Mouse (Mus musculus): ENCODE measurements around the gene Tex48.

Tex48 gene

DNA sequence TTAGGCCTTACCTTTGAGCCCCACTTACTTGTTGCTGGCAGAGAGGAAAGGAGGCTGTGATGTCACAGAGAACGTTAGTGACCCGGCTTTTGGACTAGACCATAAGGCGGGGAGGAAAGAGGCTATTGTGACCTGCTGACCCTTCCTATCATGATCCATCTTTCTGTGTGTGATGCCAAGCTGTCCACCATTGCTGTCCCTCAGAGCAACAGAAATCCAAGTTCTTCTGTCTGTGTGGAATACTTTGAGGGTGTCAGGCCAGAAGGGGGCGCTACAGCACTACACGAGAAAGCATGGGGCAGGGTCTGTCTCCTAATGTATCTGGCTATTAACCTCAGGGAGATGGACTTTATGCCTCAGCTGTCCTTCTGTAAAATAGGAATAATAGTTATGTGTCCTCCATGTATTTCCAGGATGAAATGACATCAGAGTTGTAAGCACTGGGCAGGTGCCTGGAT, at the start of gene Tex48:
Gene Tex48, minus strand, starts transcription at position 51 of the 458 bp plus-strand sequence.
- no peak for ATAC-seq (ENCODE audit: insufficient number of reproducible peaks, low FRiP score, low TSS enrichment)

DNA sequence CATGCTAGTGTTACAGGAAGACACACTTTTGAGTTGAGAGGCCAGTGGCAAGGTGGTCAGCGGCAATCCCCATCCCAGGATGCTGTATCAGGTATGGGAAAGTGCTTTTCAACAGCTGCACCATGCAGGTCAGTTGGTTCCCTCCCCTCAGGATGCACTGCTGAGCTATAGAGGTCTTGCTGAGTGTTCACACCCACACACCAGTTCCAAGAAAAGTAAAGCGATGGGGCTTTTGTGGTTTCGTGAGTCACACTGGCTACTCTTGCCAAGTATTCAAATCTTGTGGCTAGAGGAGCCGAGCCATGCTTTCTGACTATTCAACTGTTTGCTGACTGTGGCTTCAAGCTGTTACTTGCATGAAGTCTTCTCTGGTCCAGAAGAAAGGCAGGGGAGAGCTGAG, 46.0 kb upstream of the Tex48 start:
- no peak for ATAC-seq (ENCODE audit: insufficient number of reproducible peaks, low FRiP score, low TSS enrichment)

GRCm38 (mm10) chr4:63665738-63666137, 43.5 kb upstream of the Tex48 start:
- no peak for ATAC-seq (ENCODE audit: insufficient number of reproducible peaks, low FRiP score, low TSS enrichment)

- no peak for ATAC-seq (ENCODE audit: insufficient number of reproducible peaks, low FRiP score, low TSS enrichment)
Observed at GRCm38 (mm10) chr4:63663279-63663678, 41.1 kb upstream of the Tex48 start, which contains the start of gene Gm11214. Gene Gm11214 (minus strand): TSS chr4:63663379.

GRCm38 (mm10) chr4:63661857-63662256, 39.6 kb upstream of the Tex48 start:
- no peak for ATAC-seq (ENCODE audit: insufficient number of reproducible peaks, low FRiP score, low TSS enrichment)

DNA sequence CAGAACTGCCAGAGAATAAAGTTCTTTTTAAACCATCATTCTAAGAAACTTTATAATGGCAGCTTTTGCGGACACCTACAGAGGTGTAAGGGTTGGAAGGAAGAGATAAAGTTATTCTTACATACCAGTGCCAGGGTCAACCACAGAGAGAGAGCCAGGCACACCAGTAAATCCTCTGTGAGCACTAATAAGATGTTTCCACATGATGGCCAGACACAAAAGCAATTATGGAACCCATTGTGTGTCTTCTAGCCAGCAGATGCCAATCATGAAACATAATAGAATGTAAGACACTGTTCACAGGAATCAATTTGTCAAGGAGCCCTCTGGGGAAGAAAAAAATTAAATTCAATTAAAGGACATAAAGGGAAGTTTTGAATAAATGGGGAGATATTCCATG, 39.2 kb upstream of the Tex48 start:
- no peak for ATAC-seq (ENCODE audit: insufficient number of reproducible peaks, low FRiP score, low TSS enrichment)

DNA sequence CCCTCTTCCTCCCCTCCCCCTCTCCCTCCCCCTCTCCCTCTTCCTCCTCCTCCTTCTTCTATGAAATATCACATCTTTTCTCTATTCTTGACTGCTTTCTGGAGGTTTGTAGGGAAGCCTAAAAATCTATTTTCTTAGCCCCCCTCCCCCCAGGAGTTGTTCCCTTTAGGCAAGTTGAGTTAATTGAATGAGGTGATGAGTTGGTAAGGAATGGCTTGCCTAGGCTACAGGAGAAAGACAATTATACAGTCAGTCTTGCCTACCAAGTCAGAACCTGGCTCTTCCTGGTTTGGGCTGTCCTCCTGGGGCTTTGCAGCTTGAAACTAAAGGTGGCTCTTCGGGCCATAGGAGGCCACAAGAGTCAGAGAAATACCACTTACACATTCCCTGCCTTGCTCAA, 37.5 kb upstream of the Tex48 start:
- no peak for ATAC-seq (ENCODE audit: insufficient number of reproducible peaks, low FRiP score, low TSS enrichment)

- ATAC-seq (ENCODE audit: insufficient number of reproducible peaks, low FRiP score, low TSS enrichment), result no peak
Observed at GRCm38 (mm10) chr4:63659086-63659485, 36.9 kb upstream of the Tex48 start.

GRCm38 (mm10) chr4:63654381-63654780, 32.2 kb upstream of the Tex48 start:
- ATAC-seq (ENCODE audit: insufficient number of reproducible peaks, low FRiP score, low TSS enrichment), result no peak

DNA sequence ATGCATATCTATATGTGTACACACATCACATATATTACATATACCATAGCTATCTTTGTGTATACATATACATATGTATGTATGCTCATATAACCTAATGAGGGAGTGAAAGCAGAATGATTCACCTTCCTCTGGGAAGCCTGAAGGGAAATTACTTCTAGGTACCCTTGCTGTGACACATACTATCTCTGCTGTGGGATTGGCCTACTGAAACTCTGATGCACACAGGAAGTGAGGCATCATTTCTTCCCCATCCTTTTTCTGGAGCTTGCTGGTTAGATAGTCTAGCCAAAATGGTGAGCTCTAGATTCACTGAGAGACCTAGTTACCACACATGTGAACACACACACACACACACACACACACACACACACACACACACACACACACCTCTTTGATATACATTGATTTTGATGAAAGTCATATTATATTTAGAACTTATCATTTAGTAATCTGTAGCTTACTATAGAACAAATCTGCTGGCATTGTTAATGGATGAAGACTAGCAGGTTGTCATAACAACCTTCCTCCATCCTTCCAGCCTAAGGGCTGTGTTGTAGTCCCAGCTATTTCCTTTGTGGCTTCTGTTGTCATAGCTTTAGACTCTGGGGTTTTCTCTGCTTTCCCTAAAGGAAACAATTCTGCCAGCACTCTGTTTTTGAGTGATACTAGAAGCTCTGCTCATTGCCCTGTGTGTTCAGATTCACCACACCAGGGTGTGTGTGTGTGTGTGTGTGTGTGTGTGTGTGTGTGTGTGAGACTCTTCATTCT, 21.9 kb upstream of the Tex48 start:
- ATAC-seq (ENCODE audit: insufficient number of reproducible peaks, low FRiP score, low TSS enrichment), result no peak

DNA sequence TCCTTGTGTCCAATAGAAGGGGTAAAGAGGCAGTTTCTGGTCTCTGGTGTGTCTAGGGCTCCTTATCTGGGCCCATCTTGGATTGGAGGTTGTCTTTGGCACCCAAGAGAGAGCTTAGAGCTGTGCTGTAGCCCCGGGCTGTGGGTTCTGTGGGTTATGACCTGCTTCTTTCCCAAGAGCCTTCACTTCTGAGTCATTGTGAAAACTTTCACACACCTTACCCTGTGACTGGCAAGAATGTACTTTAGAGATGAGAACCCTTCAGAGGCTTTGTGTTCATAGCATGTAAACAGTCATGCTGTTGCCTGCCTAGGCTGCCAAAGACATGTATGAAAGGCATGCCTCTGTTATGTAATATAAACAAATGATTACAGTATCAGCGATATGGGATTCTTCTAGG, 17.6 kb upstream of the Tex48 start:
- ATAC-seq (ENCODE audit: insufficient number of reproducible peaks, low FRiP score, low TSS enrichment), result no peak

GRCm38 (mm10) chr4:63638603-63639002, 16.4 kb upstream of the Tex48 start:
- ATAC-seq (ENCODE audit: insufficient number of reproducible peaks, low FRiP score, low TSS enrichment), result no peak

GRCm38 (mm10) chr4:63633181-63633580, 11.0 kb upstream of the Tex48 start:
- ATAC-seq (ENCODE audit: insufficient number of reproducible peaks, low FRiP score, low TSS enrichment), result no peak

GRCm38 (mm10) chr4:63627111-63627510, 4.9 kb upstream of the Tex48 start:
- no peak for ATAC-seq (ENCODE audit: insufficient number of reproducible peaks, low FRiP score, low TSS enrichment)

DNA sequence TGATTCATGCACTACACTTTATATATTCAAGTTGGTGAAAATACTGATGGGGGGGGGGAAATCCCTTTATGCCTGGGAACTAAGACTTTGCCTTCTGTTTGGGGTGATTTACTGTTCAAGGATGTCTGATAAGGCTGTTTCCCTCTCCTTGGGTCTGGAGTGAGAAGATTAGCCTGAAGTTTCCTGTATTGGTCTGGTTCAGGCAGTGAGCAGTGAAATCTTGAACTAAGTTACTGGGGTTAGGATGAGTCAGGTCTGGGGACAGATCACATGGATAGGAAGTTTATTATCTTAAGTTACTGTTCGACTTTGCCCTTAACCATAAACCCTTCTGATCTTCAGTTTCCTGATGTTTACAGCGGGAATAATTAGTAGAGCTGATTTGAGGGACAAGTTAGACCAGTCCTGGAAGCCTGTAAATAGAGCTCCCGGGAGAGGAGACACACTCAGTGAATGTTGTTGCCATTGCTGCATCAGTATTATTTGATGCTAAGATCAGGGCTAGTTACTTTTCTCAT, 3.4 kb upstream of the Tex48 start:
- ATAC-seq (ENCODE audit: insufficient number of reproducible peaks, low FRiP score, low TSS enrichment), result no peak

DNA sequence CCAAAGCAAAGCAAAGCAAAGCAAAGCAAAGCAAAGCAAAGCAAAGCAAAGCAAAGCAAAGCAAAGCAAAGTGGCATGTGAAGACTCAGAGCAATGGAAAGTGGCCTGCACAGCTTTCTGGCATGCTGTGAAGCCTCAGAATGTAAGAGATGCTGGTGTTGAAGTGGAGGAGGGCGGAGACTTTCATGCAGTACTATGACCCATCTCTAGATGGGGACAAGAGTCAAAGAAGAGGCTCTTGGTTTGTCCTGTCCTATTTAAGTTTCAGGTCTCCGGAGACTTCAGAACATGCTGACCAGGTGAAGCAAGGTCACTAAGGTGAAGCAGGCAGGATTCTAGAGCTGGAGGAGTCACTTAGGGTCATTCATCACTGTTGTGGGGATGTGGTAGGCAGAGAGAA, 367 bp downstream of the Tex48 start:
- no peak for ATAC-seq (ENCODE audit: insufficient number of reproducible peaks, low FRiP score, low TSS enrichment)

DNA sequence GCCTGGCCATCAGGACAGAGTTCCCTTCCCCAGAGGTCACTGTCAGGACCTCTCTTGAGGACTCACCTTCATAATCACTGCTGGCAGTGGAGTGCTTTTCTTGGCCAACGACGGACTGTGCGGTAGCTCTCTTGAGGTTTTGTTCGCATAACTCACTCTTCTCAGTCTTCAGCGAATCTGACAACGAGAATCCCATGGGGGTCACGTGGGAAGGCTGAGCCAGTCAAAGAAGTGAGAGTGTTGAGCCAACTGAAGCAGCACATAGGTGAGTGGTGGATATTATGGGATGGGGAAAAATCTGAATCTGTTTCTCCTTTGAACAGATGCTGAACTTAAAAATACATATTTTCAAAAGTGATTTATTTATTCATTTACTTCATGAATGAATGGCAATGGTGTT, 13.8 kb downstream of the Tex48 start:
- ATAC-seq (ENCODE audit: insufficient number of reproducible peaks, low FRiP score, low TSS enrichment), result no peak

DNA sequence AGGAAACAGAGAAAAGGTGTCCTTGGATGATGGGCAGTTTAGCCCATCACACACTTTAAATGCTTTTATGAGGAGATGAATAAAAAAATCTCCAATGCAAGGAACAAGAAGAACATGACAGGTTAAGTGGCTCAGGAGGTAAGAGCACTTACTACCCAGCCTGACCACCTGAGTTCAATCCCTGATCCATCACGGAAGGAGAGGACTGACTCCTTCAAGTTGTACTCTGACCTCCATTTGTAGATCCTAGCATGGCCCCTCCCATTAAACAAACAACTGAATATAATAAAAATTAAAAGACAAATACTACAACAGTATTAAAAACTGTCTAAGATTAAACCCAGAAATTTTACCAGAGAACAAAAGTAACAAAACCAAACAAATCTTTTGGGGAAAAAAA, 16.3 kb downstream of the Tex48 start:
- ATAC-seq (ENCODE audit: insufficient number of reproducible peaks, low FRiP score, low TSS enrichment), result no peak

- no peak for ATAC-seq (ENCODE audit: insufficient number of reproducible peaks, low FRiP score, low TSS enrichment)
Observed at GRCm38 (mm10) chr4:63605545-63605944, 16.7 kb downstream of the Tex48 start.

DNA sequence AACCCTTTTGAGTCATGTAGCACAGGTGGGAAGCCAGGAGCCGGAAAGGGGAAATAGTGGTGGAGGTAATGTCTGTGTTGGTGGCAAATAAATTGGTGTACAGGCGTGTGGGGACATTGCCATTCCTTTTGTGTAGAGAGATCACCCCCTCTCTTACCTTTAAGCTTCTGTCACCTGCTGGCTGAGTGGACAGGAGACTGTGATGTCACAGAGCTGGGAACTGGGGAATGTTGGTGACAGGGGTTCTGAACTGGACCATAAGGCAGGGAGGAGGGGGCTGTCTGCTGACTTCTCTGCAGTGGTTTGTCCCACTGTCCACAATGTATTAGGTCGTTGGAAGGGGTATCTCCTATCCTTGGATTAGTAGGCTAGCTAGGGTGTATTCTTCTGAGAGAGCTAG, 17.3 kb downstream of the Tex48 start, which contains the start of gene Gm11213:
Gene Gm11213, minus strand, starts transcription at position 317 of the 400 bp plus-strand sequence.
- no peak for ATAC-seq (ENCODE audit: insufficient number of reproducible peaks, low FRiP score, low TSS enrichment)

- no peak for ATAC-seq (ENCODE audit: insufficient number of reproducible peaks, low FRiP score, low TSS enrichment)
Observed at GRCm38 (mm10) chr4:63601263-63601662, 21.0 kb downstream of the Tex48 start.

DNA sequence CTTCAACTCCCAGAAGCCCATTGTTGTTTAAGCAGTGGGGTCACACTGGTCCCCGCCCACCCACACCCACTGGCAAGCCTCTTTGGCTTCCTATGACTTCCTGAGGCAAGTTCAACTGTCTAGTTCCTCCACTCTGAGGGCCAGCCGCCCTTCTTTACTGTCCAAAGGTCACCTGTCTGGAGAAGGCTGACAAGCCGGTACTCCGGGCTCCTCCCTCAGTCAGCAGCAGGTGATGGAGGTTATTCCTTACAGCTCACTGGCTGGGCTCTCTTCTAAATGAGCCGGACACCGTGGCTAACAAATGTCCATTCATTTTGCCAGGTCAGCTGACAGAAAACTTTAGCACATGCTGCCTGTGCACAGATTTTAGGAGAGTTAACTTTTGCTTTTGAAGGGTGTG, 21.4 kb downstream of the Tex48 start:
- no peak for ATAC-seq (ENCODE audit: insufficient number of reproducible peaks, low FRiP score, low TSS enrichment)

All from cerebellum, adult (tissue).